Mouse (Mus musculus) heart, postnatal 4 days (tissue): ENCODE data around the gene Arxes2. TPM values are rescaled to one million over a fixed set of nuclear protein-coding genes. Genes with fewer than 3 reads are reported as not detected.

ENCODE experiments used
- DNase-seq: peaks from one replicate; pipeline ENCODE4 v3.0.0; 2021
- total RNA-seq, 2 experiments: library from RNA; stranded (reverse); gene quantifications; 2 replicates each; pipeline ENCODE4 v1.2.3; 2021

The Arxes2 gene
- total RNA-seq, 2 experiments from 2014 or later = 13.0 to 17.1 TPM

- DNase-seq = peak; percentile 38
Measured at GRCm38 (mm10) chrX:136032799-136033763, 39.5 kb downstream of the Arxes2 start, which contains the start of gene Arxes1. TSS of gene Arxes1 (plus strand) at chrX:136033367.

DNA sequence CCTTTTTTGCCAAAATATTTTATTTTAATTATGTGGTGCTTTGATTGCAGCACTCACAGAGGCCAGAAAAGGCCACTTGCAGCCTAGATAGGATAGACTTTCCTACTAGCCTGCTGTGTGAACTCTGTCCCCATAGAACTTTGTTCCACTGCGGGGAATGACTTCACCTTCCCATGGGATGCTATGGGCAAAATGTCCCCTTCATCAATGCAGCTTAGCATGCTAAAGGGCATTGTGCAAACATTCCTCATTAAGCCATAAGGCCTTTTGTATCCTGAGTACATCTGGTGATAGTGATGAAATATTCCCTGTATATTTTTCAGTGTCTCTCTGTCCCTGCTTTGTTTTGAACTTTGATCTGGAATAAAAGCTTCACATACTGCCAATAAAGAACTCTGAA, 50.1 kb downstream of the Arxes2 start:
- DNase-seq = no peak

Other genes starting within 250 kb of the Arxes2 start
- gene Bhlhb9, start 196.2 kb upstream of the Arxes2 start, total RNA-seq = 10 to 100 TPM; 47.2 to 61.2 TPM
- 10 to 100 TPM in 1 of 2 experiments, 1 to 10 TPM in 1; 8.0 to 11.9 TPM for gene Gprasp2, start 154.8 kb upstream of the Arxes2 start, total RNA-seq
- gene Arxes1, start 39.5 kb downstream of the Arxes2 start, total RNA-seq = 1 to 10 TPM; 4.2 to 5.2 TPM
- gene Bex2, start 74.4 kb downstream of the Arxes2 start, total RNA-seq = 1 to 10 TPM; 1.9 to 9.6 TPM
- gene Nxf3, start 91.4 kb downstream of the Arxes2 start, total RNA-seq = not detected
- 10 to 100 TPM; 47.1 to 56.8 TPM for gene Bex4, start 145.2 kb downstream of the Arxes2 start, total RNA-seq
- 100 to 1,000 TPM; 103 to 119 TPM for gene Tceal8, start 178.5 kb downstream of the Arxes2 start, total RNA-seq
- 10 to 100 TPM; 18.0 to 23.2 TPM for gene Tceal5, start 210.1 kb downstream of the Arxes2 start, total RNA-seq
- gene Tceal7, start 221.0 kb downstream of the Arxes2 start, total RNA-seq = 10 to 100 TPM; 24.0 to 86.2 TPM
- gene Bex1, start 221.7 kb downstream of the Arxes2 start, total RNA-seq = 100 to 1,000 TPM; 145 to 157 TPM